Mouse (Mus musculus) bone marrow macrophage, adult 2 months (primary cell): ENCODE results near the gene Itsn1.

Source experiments
- CTCF ChIP-seq: IDR thresholded peaks from 2 replicates; pipeline ENCODE4 v1.5.1; 2012; ENCODE audit warnings: low read depth, mild to moderate bottlenecking, low read length, moderate library complexity
- POLR2A ChIP-seq: IDR thresholded peaks from 2 replicates; pipeline ENCODE4 v1.6.1; 2012; ENCODE audit warnings: mild to moderate bottlenecking, low read depth, low read length, borderline replicate concordance

- TF ChIP-seq CTCF (no peak), POLR2A (no peak)
These were observed 64.6 kb downstream of the Itsn1 start for GRCm38 (mm10) chr16:91793507-91794278.
